Comparison of ENCODE assay signal across 1 mouse cellular context in the genomic region with DNA sequence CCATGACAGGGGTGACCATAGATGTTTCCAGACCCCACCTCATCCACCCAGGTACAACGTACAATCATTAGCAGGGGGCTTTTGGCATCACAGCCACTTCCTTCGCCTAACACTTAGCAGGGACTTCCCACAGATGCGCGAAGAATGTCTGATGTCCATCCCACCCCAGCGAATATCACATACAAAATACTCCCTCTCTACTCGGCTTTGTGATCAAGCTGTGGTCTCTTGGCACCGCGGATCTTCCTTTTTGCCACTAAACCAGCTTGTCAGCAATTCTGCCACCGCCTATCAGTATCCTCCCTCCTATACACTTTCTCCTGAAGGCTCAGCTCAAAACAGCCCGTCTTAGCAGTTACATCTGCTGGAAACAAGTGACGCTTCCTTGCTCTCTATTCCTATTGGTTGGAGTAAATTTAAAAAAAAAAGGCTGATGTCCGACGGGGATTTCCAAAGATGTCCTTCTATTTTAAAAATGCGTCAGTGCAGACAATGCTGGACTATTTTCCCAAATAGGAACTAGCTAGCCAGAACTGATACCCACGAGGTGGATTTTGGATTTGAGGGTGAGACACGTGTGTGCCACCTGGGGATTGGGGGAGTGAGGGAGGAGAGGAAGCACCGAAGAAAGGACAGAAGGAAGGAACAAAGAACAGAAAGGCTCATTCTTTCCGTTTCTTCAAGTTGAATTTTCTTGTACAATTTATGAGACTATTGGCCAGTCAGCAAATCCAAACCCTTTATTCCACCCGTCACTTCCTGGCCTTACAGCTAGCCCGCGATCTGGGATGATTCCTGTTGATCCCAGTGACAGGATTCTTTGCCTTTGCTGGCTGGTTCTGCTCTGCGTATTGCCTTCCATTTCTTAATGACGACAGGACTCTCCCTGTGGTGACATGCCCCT.
TF ChIP-seq lines count a peak whose summit lies in the region.

No protein-coding gene starts in this region.

TF ChIP-seq in CH12.LX, 34 proteins besides CTCF, POLR2A, EP300 and RAD21 (continued from another document):
- TF ChIP-seq TBP (conservative IDR thresholded peaks at IDR 0.05; ENCODE audit: low read depth, low read length), result 0 out of 2 replicates have a peak, but pooled peaks have one; percentile 61
- peak; percentile 70; the same call in 1 of the 2 replicates for TF ChIP-seq MAFK (IDR thresholded peaks at IDR 0.05; ENCODE audit: insufficient replicate concordance, low read length)
- TF ChIP-seq UBTF (IDR thresholded peaks at IDR 0.05; ENCODE audit: low read depth, low read length), result no peak
- TF ChIP-seq IRF4 (IDR thresholded peaks at IDR 0.05; ENCODE audit: low read depth, low read length), result no peak; the same call in 1 of the 2 replicates
- no peak; the same call in 1 of the 2 replicates for TF ChIP-seq BHLHE40 (IDR thresholded peaks at IDR 0.05; ENCODE audit: low read depth, low read length)
- TF ChIP-seq USF1 (IDR thresholded peaks at IDR 0.05; ENCODE audit: low read depth, low read length), result no peak
- no peak for TF ChIP-seq USF2 (conservative IDR thresholded peaks at IDR 0.05; ENCODE audit: low read depth, low read length)
- TF ChIP-seq JUN (IDR thresholded peaks at IDR 0.05; ENCODE audit: insufficient read depth, low read depth, low read length), result 0 out of 2 replicates have a peak, but pooled peaks have one; percentile 6
- TF ChIP-seq MYC (IDR thresholded peaks at IDR 0.05; ENCODE audit: low read depth, low read length), result peak; percentile 56; the same call in 1 of the 2 replicates
- TF ChIP-seq NRF1 (IDR thresholded peaks at IDR 0.05; ENCODE audit: low read depth, low read length), result no peak
- TF ChIP-seq POLR2AphosphoS2 (IDR thresholded peaks at IDR 0.05; ENCODE audit: low read depth, low read length), result no peak
- peak; percentile 99 for TF ChIP-seq ZNF384 (IDR thresholded peaks at IDR 0.05; ENCODE audit: low read depth, low read length)
- peak; percentile 8; the same call in 1 of the 2 replicates for TF ChIP-seq MXI1 (IDR thresholded peaks at IDR 0.05; ENCODE audit: low read depth, low read length)
- peak; percentile 63; the same call in 1 of the 2 replicates for TF ChIP-seq MEF2A (IDR thresholded peaks at IDR 0.05; ENCODE audit: borderline replicate concordance, low read depth, low read length)
